Mouse (Mus musculus): Measurements from ENCODE around the gene Chic1. TPM values are rescaled to one million over a fixed set of nuclear protein-coding genes. Genes with fewer than 3 reads are reported as not detected.

Chic1 gene
- polyA plus RNA-seq, 1 experiment from 2014 or later: 3.0 TPM

- Histone ChIP-seq H3K4me1 (ENCODE audit: insufficient read depth) (no peaks in the 10 kb centered on the region), H3K4me2 (no peak overlapping the region), H3K36me3 (ENCODE audit: insufficient read depth) (no peaks in the 10 kb centered on the region), H3K27me3 (ENCODE audit: insufficient read depth, low read length) (no peaks in the 10 kb centered on the region; the same call in 1 of the 2 replicates), H3K9ac (no peak overlapping the region), H3K4me3 (ENCODE audit: low read depth, low read length) (no peak overlapping the region), H3K9me3 (ENCODE audit: low read depth, low read length) (no peaks in the 10 kb centered on the region), H3K27ac (ENCODE audit: low read depth) (no peak overlapping the region)
- no peak for TF ChIP-seq CTCF (IDR thresholded peaks at IDR 0.05; ENCODE audit: low read depth)
- DNase-seq: no peak
- no peak for ATAC-seq (ENCODE audit: insufficient read depth)
- WGBS: 42% methylated on average over 5 of the region's 5 CpGs
These were observed 25.0 kb upstream of the Chic1 start for GRCm38 (mm10) chrX:103331125-103331858.

- WGBS: 65% methylated on average over 3 of the region's 3 CpGs
- Histone ChIP-seq H3K4me2 (no peak overlapping the region), H3K9me3 (ENCODE audit: low read depth, low read length) (no peaks in the 10 kb centered on the region), H3K4me1 (ENCODE audit: insufficient read depth) (no peaks in the 10 kb centered on the region), H3K9ac (no peak overlapping the region), H3K27me3 (ENCODE audit: insufficient read depth, low read length) (no peaks in the 10 kb centered on the region), H3K36me3 (ENCODE audit: insufficient read depth) (no peaks in the 10 kb centered on the region), H3K27ac (ENCODE audit: low read depth) (no peak overlapping the region), H3K4me3 (ENCODE audit: low read depth, low read length) (no peak overlapping the region)
- ATAC-seq (ENCODE audit: insufficient read depth) (no peak), DNase-seq (no peak)
- TF ChIP-seq CTCF (IDR thresholded peaks at IDR 0.05; ENCODE audit: low read depth): no peak
These were observed 14.7 kb upstream of the Chic1 start for GRCm38 (mm10) chrX:103341369-103342113.

GRCm38 (mm10) chrX:103355784-103356183 lies 492 bp upstream of the Chic1 start:
- no peak for TF ChIP-seq CTCF (IDR thresholded peaks at IDR 0.05; ENCODE audit: low read depth)
- no peak for DNase-seq
- Histone ChIP-seq H3K27ac (ENCODE audit: low read depth) (no peak overlapping the region), H3K27me3 (ENCODE audit: insufficient read depth, low read length) (peaks cover 9% of the 10 kb centered on the region), H3K4me1 (ENCODE audit: insufficient read depth) (no peaks in the 10 kb centered on the region), H3K4me2 (peak overlapping the region; percentile 53), H3K9me3 (ENCODE audit: low read depth, low read length) (no peaks in the 10 kb centered on the region), H3K4me3 (ENCODE audit: low read depth, low read length) (peak overlapping the region; percentile 51), H3K9ac (no peak overlapping the region), H3K36me3 (ENCODE audit: insufficient read depth) (no peaks in the 10 kb centered on the region)
- peak; percentile 53; the same call in 1 of the 2 replicates for ATAC-seq (ENCODE audit: insufficient read depth)
- WGBS: 25% methylated on average over 5 of the region's 5 CpGs

- Histone ChIP-seq H3K27me3 (ENCODE audit: insufficient read depth, low read length) (peaks cover 9% of the 10 kb centered on the region), H3K9me3 (ENCODE audit: low read depth, low read length) (no peaks in the 10 kb centered on the region), H3K27ac (ENCODE audit: low read depth) (no peak overlapping the region), H3K36me3 (ENCODE audit: insufficient read depth) (no peaks in the 10 kb centered on the region), H3K4me2 (peak overlapping the region; percentile 53), H3K9ac (peak overlapping the region; percentile 54), H3K4me3 (ENCODE audit: low read depth, low read length) (peak overlapping the region; percentile 51), H3K4me1 (ENCODE audit: insufficient read depth) (no peaks in the 10 kb centered on the region)
- ATAC-seq (ENCODE audit: insufficient read depth) (peak; percentile 73; the same call in 1 of the 2 replicates), DNase-seq (peak; percentile 7)
- TF ChIP-seq CTCF (IDR thresholded peaks at IDR 0.05; ENCODE audit: low read depth): no peak
- 9% methylated on average over 24 of the region's 24 CpGs for WGBS
These were observed 523 bp downstream of the Chic1 start for GRCm38 (mm10) chrX:103356761-103357236.

GRCm38 (mm10) chrX:103366201-103366600 lies 9.9 kb downstream of the Chic1 start:
- 0 out of 2 replicates have a peak, but pooled peaks cover 4% of the 10 kb centered on the region for H3K27me3 ChIP-seq (ENCODE audit: insufficient read depth, low read length)
- H3K4me2 ChIP-seq: no peak overlapping the region
- no peaks in the 10 kb centered on the region for H3K36me3 ChIP-seq (ENCODE audit: insufficient read depth)
- no peaks in the 10 kb centered on the region for H3K9me3 ChIP-seq (ENCODE audit: low read depth, low read length)
- H3K9ac ChIP-seq: no peak overlapping the region
- no peak for TF ChIP-seq CTCF (IDR thresholded peaks at IDR 0.05; ENCODE audit: low read depth)
- no peak overlapping the region for H3K4me3 ChIP-seq (ENCODE audit: low read depth, low read length)
- DNase-seq (no peak), ATAC-seq (ENCODE audit: insufficient read depth) (no peak)
- H3K27ac ChIP-seq (ENCODE audit: low read depth): no peak overlapping the region
- 48% methylated on average over 5 of the region's 5 CpGs for WGBS
- no peaks in the 10 kb centered on the region for H3K4me1 ChIP-seq (ENCODE audit: insufficient read depth)

- H3K4me2 ChIP-seq: no peak overlapping the region
- H3K27ac ChIP-seq (ENCODE audit: low read depth): no peak overlapping the region
- ATAC-seq (ENCODE audit: insufficient read depth): no peak
- no peaks in the 10 kb centered on the region for H3K4me1 ChIP-seq (ENCODE audit: insufficient read depth)
- WGBS: 75% methylated on average over 3 of the region's 3 CpGs
- no peak overlapping the region for H3K4me3 ChIP-seq (ENCODE audit: low read depth, low read length)
- H3K9me3 ChIP-seq (ENCODE audit: low read depth, low read length): no peaks in the 10 kb centered on the region
- no peak for TF ChIP-seq CTCF (IDR thresholded peaks at IDR 0.05; ENCODE audit: low read depth)
- H3K9ac ChIP-seq: no peak overlapping the region
- H3K27me3 ChIP-seq (ENCODE audit: insufficient read depth, low read length): 0 out of 2 replicates have a peak, but pooled peaks cover 4% of the 10 kb centered on the region
- no peak for DNase-seq
- H3K36me3 ChIP-seq (ENCODE audit: insufficient read depth): no peaks in the 10 kb centered on the region
These were observed 12.4 kb downstream of the Chic1 start for GRCm38 (mm10) chrX:103368650-103369049.

GRCm38 (mm10) chrX:103371221-103371620 lies 14.9 kb downstream of the Chic1 start:
- DNase-seq (peak; percentile 19), ATAC-seq (ENCODE audit: insufficient read depth) (no peak)
- Histone ChIP-seq H3K4me2 (no peak overlapping the region), H3K27ac (ENCODE audit: low read depth) (no peak overlapping the region), H3K4me1 (ENCODE audit: insufficient read depth) (no peaks in the 10 kb centered on the region), H3K36me3 (ENCODE audit: insufficient read depth) (no peaks in the 10 kb centered on the region), H3K27me3 (ENCODE audit: insufficient read depth, low read length) (0 out of 2 replicates have a peak, but pooled peaks cover 4% of the 10 kb centered on the region), H3K4me3 (ENCODE audit: low read depth, low read length) (no peak overlapping the region), H3K9me3 (ENCODE audit: low read depth, low read length) (no peaks in the 10 kb centered on the region), H3K9ac (no peak overlapping the region)
- WGBS: 65% methylated on average over 2 of the region's 2 CpGs
- TF ChIP-seq CTCF (IDR thresholded peaks at IDR 0.05; ENCODE audit: low read depth): peak; percentile 26; the same call in 1 of the 2 replicates
